Mouse (Mus musculus) olfactory bulb, adult 2 months (tissue): Measurements from ENCODE around the gene Plekhm3.

ENCODE experiments used
- CTCF ChIP-seq: fragments of 200-500 bp; IDR thresholded peaks from 2 replicates; pipeline ENCODE4 v1.5.1; 2012; ENCODE audit warnings: low read depth, mild to moderate bottlenecking, low read length, moderate library complexity; ENCODE audit not compliant: insufficient read depth
- POLR2A ChIP-seq: fragments of 200-500 bp; IDR thresholded peaks from 2 replicates; pipeline ENCODE4 v1.6.1; 2012; ENCODE audit warnings: mild to moderate bottlenecking, low read depth, low read length, moderate library complexity; ENCODE audit not compliant: insufficient read depth

DNA sequence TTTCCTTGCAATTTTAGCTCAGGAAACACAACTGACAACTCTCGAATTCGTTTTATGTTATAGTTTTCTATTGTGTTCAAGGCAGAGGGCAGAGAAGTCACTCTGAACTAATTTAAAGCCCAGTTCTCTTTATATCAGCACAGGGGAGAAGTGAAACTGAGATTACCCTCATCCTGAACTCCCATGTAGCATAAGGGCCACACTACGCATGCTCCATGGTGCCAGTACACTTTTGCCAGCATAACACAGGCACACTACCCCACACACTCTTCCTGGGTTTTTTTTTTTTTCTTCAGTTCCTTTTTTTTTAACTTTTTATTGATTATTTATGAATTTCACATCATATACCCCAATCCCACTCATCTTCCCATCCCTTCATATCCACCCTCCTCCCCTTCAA lies 28.1 kb downstream of the Plekhm3 start:
- no peak for TF ChIP-seq CTCF
- no peak for TF ChIP-seq POLR2A
